Mouse (Mus musculus) layer of hippocampus, adult 2 months (tissue): ENCODE measurements around the gene Fam69b. TPM values are rescaled to one million over a fixed set of nuclear protein-coding genes. Genes with fewer than 3 reads are reported as not detected.

ENCODE experiments used
- DNase-seq, 2 experiments: peaks; one replicate each; pipeline ENCODE4 v3.0.0; 2022; ENCODE audit warnings: low spot score in 2 of 2
- H3K27ac ChIP-seq: fragments of 200-600 bp; 2 replicates; pipeline ENCODE4 v1.8.1; 2022
- H3K4me3 ChIP-seq: fragments of 200-600 bp; 2 replicates; pipeline ENCODE4 v1.8.1; 2022; ENCODE audit warnings: mild to moderate bottlenecking
- CTCF ChIP-seq: fragments of 200-600 bp; conservative IDR thresholded peaks from 2 replicates; pipeline ENCODE4 v1.8.1; 2022; ENCODE audit warnings: antibody characterized with exemption, mild to moderate bottlenecking, moderate library complexity
- total RNA-seq, 2 experiments: library from RNA; stranded (reverse); gene quantifications; 2 replicates each; pipeline ENCODE4 v1.2.3; 2021

Gene Fam69b
- total RNA-seq, 2 experiments from 2014 or later = 70.3 to 72.6 TPM

GRCm38 (mm10) chr2:26602631-26603030, 25.6 kb upstream of the Fam69b start:
- H3K27ac ChIP-seq = no peak overlapping the region
- no peak overlapping the region for H3K4me3 ChIP-seq
- TF ChIP-seq CTCF = no peak
- no peak for DNase-seq

- Histone ChIP-seq H3K27ac (no peak overlapping the region), H3K4me3 (peak overlapping the region; percentile 65; the same call in 1 of the 2 replicates)
- no peak for TF ChIP-seq CTCF
- no peak for DNase-seq
Measured at GRCm38 (mm10) chr2:26603159-26603558, 25.1 kb upstream of the Fam69b start.

GRCm38 (mm10) chr2:26603720-26604671, 24.3 kb upstream of the Fam69b start, which contains the start of gene Agpat2:
Gene Agpat2, minus strand, starts transcription at chr2:26604417.
- Histone ChIP-seq H3K27ac (peak within 1 kb of the TSS; percentile 19; the same call in 1 of the 2 replicates), H3K4me3 (peak within 1 kb of the TSS; percentile 65)
- TF ChIP-seq CTCF = peak; percentile 50
- DNase-seq = peak in 1 of 2 experiments; percentile 22

- no peak for DNase-seq
- TF ChIP-seq CTCF = no peak
- no peak overlapping the region for H3K4me3 ChIP-seq
- H3K27ac ChIP-seq = no peak overlapping the region
Measured at GRCm38 (mm10) chr2:26605331-26605730, 22.9 kb upstream of the Fam69b start.

- H3K27ac ChIP-seq = no peak overlapping the region
- DNase-seq = no peak
- no peak overlapping the region for H3K4me3 ChIP-seq
- TF ChIP-seq CTCF = no peak
Measured at GRCm38 (mm10) chr2:26606579-26606978, 21.7 kb upstream of the Fam69b start.

- no peak for TF ChIP-seq CTCF
- Histone ChIP-seq H3K27ac (no peak overlapping the region), H3K4me3 (no peak overlapping the region)
- no peak for DNase-seq
Measured at GRCm38 (mm10) chr2:26607056-26607910, 21.0 kb upstream of the Fam69b start.

GRCm38 (mm10) chr2:26608781-26609180, 19.5 kb upstream of the Fam69b start:
- no peak for DNase-seq
- TF ChIP-seq CTCF = no peak
- no peak overlapping the region for H3K4me3 ChIP-seq
- H3K27ac ChIP-seq = no peak overlapping the region

GRCm38 (mm10) chr2:26609261-26609661, 19.0 kb upstream of the Fam69b start:
- H3K4me3 ChIP-seq = no peak overlapping the region
- DNase-seq = no peak
- no peak for TF ChIP-seq CTCF
- no peak overlapping the region for H3K27ac ChIP-seq

GRCm38 (mm10) chr2:26610526-26610925, 17.7 kb upstream of the Fam69b start:
- no peak overlapping the region for H3K27ac ChIP-seq
- no peak overlapping the region for H3K4me3 ChIP-seq
- DNase-seq = no peak
- TF ChIP-seq CTCF = no peak

GRCm38 (mm10) chr2:26611054-26611453, 17.2 kb upstream of the Fam69b start:
- Histone ChIP-seq H3K27ac (no peak overlapping the region), H3K4me3 (no peak overlapping the region)
- no peak for DNase-seq
- no peak for TF ChIP-seq CTCF

- no peak for DNase-seq
- Histone ChIP-seq H3K27ac (no peak overlapping the region), H3K4me3 (no peak overlapping the region)
- TF ChIP-seq CTCF = no peak
Measured at GRCm38 (mm10) chr2:26611896-26612295, 16.4 kb upstream of the Fam69b start.

- DNase-seq = no peak
- no peak overlapping the region for H3K4me3 ChIP-seq
- no peak for TF ChIP-seq CTCF
- no peak overlapping the region for H3K27ac ChIP-seq
Measured at GRCm38 (mm10) chr2:26614903-26615302, 13.4 kb upstream of the Fam69b start.
